Mouse (Mus musculus) intestine, embryonic 16.5 days (tissue): ENCODE data around the gene Wdfy4. TPM values are rescaled to one million over a fixed set of nuclear protein-coding genes. Genes with fewer than 3 reads are reported as not detected.

Experiments
- ATAC-seq: fragments of 200-750 bp; cut with Nextera tagmentation; 2 replicates; pipeline ENCODE4 v1.8.0; 2017; ENCODE audit warnings: moderate TSS enrichment, moderate library complexity
- H3K27ac ChIP-seq: fragments of 300-500 bp; sonication (generic); 2 replicates; pipeline ENCODE4 v1.5.1; 2014; ENCODE audit warnings: mild to moderate bottlenecking, low read length
- H3K27me3 ChIP-seq: fragments of 300-500 bp; sonication (generic); replicated peaks from 2 replicates; pipeline ENCODE4 v1.6.1; 2014; ENCODE audit warnings: low read length, control low read depth, mixed read lengths; ENCODE audit not compliant: control insufficient read depth, insufficient read depth
- H3K36me3 ChIP-seq: fragments of 300-500 bp; sonication (generic); 2 replicates; pipeline ENCODE4 v1.6.1; 2014; ENCODE audit warnings: low read length, control low read depth; ENCODE audit not compliant: control insufficient read depth, insufficient read depth
- H3K4me1 ChIP-seq: fragments of 300-500 bp; sonication (generic); 2 replicates; pipeline ENCODE4 v1.6.1; 2014; ENCODE audit warnings: low read length, control low read depth, mixed read lengths; ENCODE audit not compliant: control insufficient read depth, insufficient read depth
- H3K4me2 ChIP-seq: fragments of 300-500 bp; sonication (generic); 2 replicates; pipeline ENCODE4 v1.6.1; 2014; ENCODE audit warnings: low read depth, low read length, control low read depth
- H3K4me3 ChIP-seq: fragments of 300-500 bp; sonication (generic); 2 replicates; pipeline ENCODE4 v1.5.1; 2014; ENCODE audit warnings: mild to moderate bottlenecking, low read length
- H3K9ac ChIP-seq: fragments of 300-500 bp; sonication (generic); 2 replicates; pipeline ENCODE4 v1.6.1; 2014; ENCODE audit warnings: low read depth, low read length
- H3K9me3 ChIP-seq: fragments of 300-500 bp; sonication (generic); 2 replicates; pipeline ENCODE4 v1.6.1; 2016; ENCODE audit warnings: low read length, control low read depth; ENCODE audit not compliant: control insufficient read depth
- WGBS: fragments of 180-500 bp; shearing (Covaris S2); extraction: QIAGEN DNeasy Blood & Tissue Kit; methylation state at CpG from one replicate; pipeline ENCODE4 v1.1.7; 2014; 5-methylcytosine and 5-hydroxymethylcytosine counted together
- polyA plus RNA-seq: library from polyadenylated mRNA; unstranded; fragments of >200 nt; fragmentation: Nextera tagmentation; extraction: Ambion mirVana; gene quantifications from 2 replicates; pipeline ENCODE4 v1.2.1, GENCODE M21; 2015

The Wdfy4 gene
- polyA plus RNA-seq, 1 experiment from 2014 or later, result 0.16 TPM

- no peak overlapping the region for H3K4me2 ChIP-seq
- no peaks in the 10 kb centered on the region for H3K27me3 ChIP-seq
- no peak overlapping the region for H3K9ac ChIP-seq
- H3K4me3 ChIP-seq, result no peak overlapping the region
- no peaks in the 10 kb centered on the region for H3K9me3 ChIP-seq
- H3K4me1 ChIP-seq, result no peaks in the 10 kb centered on the region
- 60% methylated on average over 6 of the region's 6 CpGs for WGBS
- no peaks in the 10 kb centered on the region for H3K36me3 ChIP-seq
- H3K27ac ChIP-seq, result no peak overlapping the region
- no peak for ATAC-seq
Observed at GRCm38 (mm10) chr14:32934064-32934463, 251.2 kb downstream of the Wdfy4 start.

- Histone ChIP-seq H3K4me3 (no peak overlapping the region), H3K4me2 (no peak overlapping the region), H3K9ac (no peak overlapping the region), H3K4me1 (no peaks in the 10 kb centered on the region), H3K9me3 (no peaks in the 10 kb centered on the region), H3K27ac (no peak overlapping the region), H3K27me3 (no peaks in the 10 kb centered on the region), H3K36me3 (no peaks in the 10 kb centered on the region)
- WGBS, result 79% methylated on average over 8 of the region's 8 CpGs
- ATAC-seq, result no peak
Observed at GRCm38 (mm10) chr14:32932220-32932619, 253.1 kb downstream of the Wdfy4 start.

- H3K4me2 ChIP-seq, result no peak overlapping the region
- no peak overlapping the region for H3K9ac ChIP-seq
- no peak for ATAC-seq
- H3K27ac ChIP-seq, result no peak overlapping the region
- no peaks in the 10 kb centered on the region for H3K4me1 ChIP-seq
- no peak overlapping the region for H3K4me3 ChIP-seq
- H3K9me3 ChIP-seq, result no peaks in the 10 kb centered on the region
- H3K27me3 ChIP-seq, result no peaks in the 10 kb centered on the region
- WGBS, result 79% methylated on average over 10 of the region's 10 CpGs
- H3K36me3 ChIP-seq, result no peaks in the 10 kb centered on the region
Observed at GRCm38 (mm10) chr14:32931709-32932108, 253.6 kb downstream of the Wdfy4 start.

- Histone ChIP-seq H3K4me2 (no peak overlapping the region), H3K4me1 (no peaks in the 10 kb centered on the region), H3K4me3 (no peak overlapping the region), H3K36me3 (no peaks in the 10 kb centered on the region), H3K9ac (no peak overlapping the region), H3K27me3 (no peaks in the 10 kb centered on the region), H3K27ac (0 out of 2 replicates have a peak overlapping the region, but pooled peaks have one; percentile 15), H3K9me3 (no peaks in the 10 kb centered on the region)
- 59% methylated on average over 9 of the region's 9 CpGs for WGBS
- no peak for ATAC-seq
Observed at GRCm38 (mm10) chr14:32923871-32924270, 261.4 kb downstream of the Wdfy4 start.

- Histone ChIP-seq H3K27me3 (no peaks in the 10 kb centered on the region), H3K4me1 (peaks cover 3% of the 10 kb centered on the region; the same call in 1 of the 2 replicates), H3K36me3 (no peaks in the 10 kb centered on the region), H3K9me3 (no peaks in the 10 kb centered on the region), H3K4me2 (no peak overlapping the region), H3K27ac (no peak overlapping the region), H3K9ac (no peak overlapping the region), H3K4me3 (no peak overlapping the region)
- ATAC-seq, result no peak
- 83% methylated on average over 1 of the region's 1 CpGs for WGBS
Observed at GRCm38 (mm10) chr14:32917919-32918318, 267.4 kb downstream of the Wdfy4 start.

GRCm38 (mm10) chr14:32915360-32915759, 269.9 kb downstream of the Wdfy4 start:
- no peak overlapping the region for H3K4me3 ChIP-seq
- H3K9me3 ChIP-seq, result no peaks in the 10 kb centered on the region
- peaks cover 3% of the 10 kb centered on the region; the same call in 1 of the 2 replicates for H3K4me1 ChIP-seq
- peak; percentile 80 for ATAC-seq
- no peaks in the 10 kb centered on the region for H3K27me3 ChIP-seq
- H3K27ac ChIP-seq, result no peak overlapping the region
- H3K9ac ChIP-seq, result no peak overlapping the region
- 32% methylated on average over 2 of the region's 2 CpGs for WGBS
- H3K36me3 ChIP-seq, result no peaks in the 10 kb centered on the region
- H3K4me2 ChIP-seq, result no peak overlapping the region

GRCm38 (mm10) chr14:32911187-32911586, 274.1 kb downstream of the Wdfy4 start:
- no peaks in the 10 kb centered on the region for H3K27me3 ChIP-seq
- peaks cover 3% of the 10 kb centered on the region; the same call in 1 of the 2 replicates for H3K4me1 ChIP-seq
- H3K4me2 ChIP-seq, result no peak overlapping the region
- no peak overlapping the region for H3K9ac ChIP-seq
- no peaks in the 10 kb centered on the region for H3K36me3 ChIP-seq
- H3K4me3 ChIP-seq, result no peak overlapping the region
- no peak overlapping the region for H3K27ac ChIP-seq
- H3K9me3 ChIP-seq, result no peaks in the 10 kb centered on the region
- ATAC-seq, result no peak
- 88% methylated on average over 4 of the region's 4 CpGs for WGBS

Other genes starting within 250 kb of the Wdfy4 start
- gene Lrrc18, start 194.1 kb downstream of the Wdfy4 start, polyA plus RNA-seq, result 0.11 and 0.13 TPM in 2 replicates
- gene Arhgap22, start 28.5 kb upstream of the Wdfy4 start, polyA plus RNA-seq, result 3.0 and 3.6 TPM in 2 replicates